Mouse (Mus musculus) embryonic stem cell, embryonic (primary cell): ENCODE data around the gene Olfr1209.

ENCODE experiments used
- CTCF ChIA-PET, 4 experiments: fragments of 300-600 bp in 2 of 4; fragments of 350-600 bp in 2 of 4; sonication (Branson Sonifier 250); formaldehyde crosslinking; loops; one replicate each; lab custom pipeline; 2022; ENCODE audit warnings: inconsistent platforms in 2 of 4; lab: Charles Lee
- POLR2A ChIA-PET, 4 experiments: fragments of 300-600 bp in 2 of 4; fragments of 350-600 bp in 2 of 4; sonication (Branson Sonifier 250); formaldehyde crosslinking; loops; one replicate each; lab custom pipeline; 2022; ENCODE audit warnings: antibody characterized with exemption in 4 of 4, inconsistent platforms in 1 of 4; lab: Charles Lee

Gene Olfr1209

DNA sequence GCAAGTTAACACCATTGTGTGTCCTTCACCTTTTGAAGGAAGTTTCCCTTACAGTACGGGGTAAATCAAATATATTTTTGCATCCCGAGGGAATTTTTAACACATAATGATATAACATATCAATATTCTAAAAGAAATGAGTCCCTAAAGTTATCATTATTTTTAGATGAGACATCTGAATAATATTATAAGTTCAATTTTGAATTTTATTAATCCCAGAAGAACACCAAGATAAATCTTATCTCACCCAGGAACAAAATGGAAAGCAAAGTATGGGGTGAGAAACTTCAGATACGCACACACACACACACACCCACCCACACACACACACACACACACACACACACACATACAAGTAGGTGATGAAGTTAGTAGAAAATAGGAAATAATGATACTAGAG is at the start of gene Olfr1209:
Gene Olfr1209 (minus strand): TSS at position 101 of the 400 bp plus-strand sequence.
- ChIA-PET POLR2A (no interaction called here), CTCF (no interaction called here)

DNA sequence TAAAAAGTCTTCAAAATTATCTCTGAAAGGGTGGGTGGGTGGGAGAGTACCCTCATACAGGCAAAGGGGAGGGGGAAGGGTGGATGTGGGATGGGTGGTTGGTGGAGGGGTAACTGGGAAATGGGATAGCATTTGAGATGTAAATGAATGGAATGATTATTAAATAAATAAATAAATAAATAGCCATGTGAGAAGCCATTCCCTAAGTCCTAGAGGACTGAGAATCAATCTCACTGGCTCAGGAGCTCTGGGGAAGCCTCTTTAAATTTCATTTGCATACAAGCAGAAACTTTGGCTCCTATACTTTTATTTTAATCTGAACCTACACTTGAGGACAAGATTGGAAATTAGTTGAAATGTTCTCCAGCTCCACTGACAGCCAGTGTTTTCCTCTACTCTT is 38.7 kb upstream of the Olfr1209 start, which contains the start of gene Olfr1212:
Gene Olfr1212 (plus strand): TSS at position 301 of the 400 bp plus-strand sequence.
- ChIA-PET POLR2A (no interaction called here), CTCF (no interaction called here)

DNA sequence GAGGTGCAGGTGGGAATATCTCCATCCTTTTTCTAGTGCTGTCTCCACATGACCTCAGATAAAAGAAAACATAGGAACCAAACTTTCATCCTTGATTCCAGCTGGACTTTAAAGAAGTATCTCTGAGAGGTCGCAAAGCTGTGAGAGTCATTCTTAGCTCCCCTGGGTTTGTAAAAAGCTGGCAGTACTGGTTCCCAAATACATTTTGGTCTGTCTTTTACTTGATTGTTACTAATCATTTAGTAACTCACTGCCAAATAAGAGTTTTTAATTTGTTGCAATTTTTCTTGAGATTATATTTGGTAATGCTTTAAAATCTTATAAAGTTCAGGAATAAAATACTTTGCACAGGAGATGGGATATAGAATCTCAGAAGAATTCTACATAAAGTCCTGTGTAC is 23.1 kb upstream of the Olfr1209 start, which contains the start of gene Olfr1211:
Gene Olfr1211 (minus strand): TSS at position 101 of the 400 bp plus-strand sequence.
- ChIA-PET CTCF (no interaction called here), POLR2A (no interaction called here)

DNA sequence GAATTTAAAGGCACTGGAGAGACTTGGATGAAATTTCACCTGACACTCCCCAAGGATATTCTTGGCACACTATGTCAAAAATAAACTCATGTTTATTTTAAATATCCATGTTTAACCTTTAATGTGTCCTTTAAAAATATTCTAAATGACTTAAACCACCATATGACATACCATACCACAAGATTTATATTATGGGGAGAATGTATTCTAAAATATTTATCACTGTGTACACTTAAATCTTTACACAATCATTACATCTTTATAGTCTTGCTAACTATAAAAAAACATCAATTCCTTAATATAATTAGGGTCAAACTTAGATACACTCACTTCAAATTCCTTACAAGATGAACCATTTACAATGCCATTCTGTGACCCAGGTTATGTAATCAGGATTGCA is 12.7 kb downstream of the Olfr1209 start, which contains the start of gene Olfr1208:
Gene Olfr1208 (minus strand): TSS at position 101 of the 400 bp plus-strand sequence.
- ChIA-PET POLR2A (no interaction called here), CTCF (no interaction called here)

DNA sequence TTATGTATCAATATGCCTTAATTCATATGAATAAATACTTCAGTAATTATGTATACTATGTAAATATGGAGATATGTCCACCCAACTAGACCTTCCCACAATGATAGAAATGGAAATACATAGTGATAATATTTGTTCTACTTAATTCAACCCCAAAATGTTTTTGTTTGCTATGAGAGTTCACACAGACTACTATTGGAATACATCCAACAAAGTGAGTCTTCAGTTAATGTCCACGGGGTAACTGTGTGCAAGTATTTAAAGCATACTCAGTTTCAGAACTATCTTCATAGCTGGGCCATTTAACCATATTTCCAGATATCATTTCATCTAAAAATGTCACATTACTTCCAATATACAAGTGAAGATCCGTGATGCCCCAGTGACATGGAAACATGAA is 52.0 kb downstream of the Olfr1209 start, which contains the start of gene Olfr1206:
Gene Olfr1206 (plus strand): TSS at position 301 of the 400 bp plus-strand sequence.
- ChIA-PET CTCF (no interaction called here), POLR2A (no interaction called here)
